Comparison of ENCODE assay signal across 34 mouse cellular contexts in genomic region chr7:36519027-36519426, GRCm38 (mm10).
"Had no signal": no experiment of that assay in that cellular context is flagged by ENCODE, and none has a peak within 500 bp of the region (broad histone marks: within the 10 kb centered on the region; RNA-seq: fewer than 3 reads in every experiment).

No protein-coding gene starts in this region.

- H3K36me3 ChIP-seq: heart, embryonic 10.5 days; heart, embryonic 12.5 days; heart, embryonic 13.5 days; heart, embryonic 15.5 days; hindbrain, embryonic 10.5 days; hindbrain, embryonic 12.5 days; hindbrain, embryonic 13.5 days; hindbrain, embryonic 15.5 days; intestine, embryonic 15.5 days; kidney, embryonic 15.5 days had no signal

- H3K27ac ChIP-seq: heart, embryonic 10.5 days; heart, embryonic 13.5 days; heart, embryonic 15.5 days; hindbrain, embryonic 10.5 days; hindbrain, embryonic 12.5 days; hindbrain, embryonic 13.5 days; hindbrain, embryonic 14.5 days; hindbrain, embryonic 15.5 days; hindbrain, postnatal 0 days; intestine, embryonic 15.5 days; kidney, embryonic 15.5 days; kidney, postnatal 0 days; layer of hippocampus, adult 2 months had no signal

- H3K27me3 ChIP-seq: heart, embryonic 15.5 days; hindbrain, embryonic 12.5 days; hindbrain, embryonic 15.5 days; intestine, embryonic 15.5 days; kidney, embryonic 15.5 days had no signal

- H3K9ac ChIP-seq: heart, embryonic 12.5 days; heart, embryonic 13.5 days; heart, embryonic 15.5 days; hindbrain, embryonic 12.5 days; hindbrain, embryonic 13.5 days; hindbrain, embryonic 14.5 days; hindbrain, embryonic 15.5 days; intestine, embryonic 15.5 days; kidney, embryonic 15.5 days had no signal

- H3K4me3 ChIP-seq: heart, embryonic 10.5 days; heart, embryonic 12.5 days; heart, embryonic 13.5 days; heart, embryonic 15.5 days; hindbrain, embryonic 10.5 days; hindbrain, embryonic 12.5 days; hindbrain, embryonic 13.5 days; hindbrain, embryonic 15.5 days; intestine, embryonic 15.5 days; kidney, embryonic 15.5 days; layer of hippocampus, adult 2 months had no signal

- H3K4me1 ChIP-seq: heart, embryonic 10.5 days; heart, embryonic 12.5 days; heart, embryonic 13.5 days; heart, embryonic 15.5 days; hindbrain, embryonic 10.5 days; hindbrain, embryonic 12.5 days; hindbrain, embryonic 13.5 days; hindbrain, embryonic 15.5 days; intestine, embryonic 15.5 days; kidney, embryonic 15.5 days had no signal

- DNase-seq: heart, postnatal 14 days; heart, postnatal 36 days; heart, postnatal 4 days; kidney, adult 11 months; kidney, adult 18-20 months; kidney, adult 2 months; kidney, adult 8-10 months; kidney, adult 9 months; kidney, postnatal 10 days; kidney, postnatal 14 days; kidney, postnatal 25 days; kidney, postnatal 36 days; kidney, postnatal 4 days; layer of hippocampus, adult 9-11 months; layer of hippocampus, postnatal 36 days had no signal

- H3K4me2 ChIP-seq: heart, embryonic 11.5 days; heart, embryonic 12.5 days; heart, embryonic 13.5 days; heart, embryonic 15.5 days; hindbrain, embryonic 12.5 days; hindbrain, embryonic 13.5 days; hindbrain, embryonic 14.5 days; hindbrain, embryonic 15.5 days; intestine, embryonic 15.5 days; kidney, embryonic 15.5 days had no signal

- ATAC-seq: hindbrain, embryonic 16.5 days; hindbrain, postnatal 0 days; inflammation-experienced regulatory T-cells, adult 6 months; intestine, embryonic 15.5 days; intestine, embryonic 16.5 days; intestine, postnatal 0 days had no signal

- H3K9me3 ChIP-seq: heart, embryonic 10.5 days; heart, embryonic 12.5 days; heart, embryonic 13.5 days; heart, embryonic 15.5 days; hindbrain, embryonic 10.5 days; hindbrain, embryonic 12.5 days; hindbrain, embryonic 13.5 days; hindbrain, embryonic 15.5 days; intestine, embryonic 15.5 days; kidney, embryonic 15.5 days had no signal
